Mouse (Mus musculus): ENCODE measurements around the gene Dnah2. TPM values are rescaled to one million over a fixed set of nuclear protein-coding genes. Genes with fewer than 3 reads are reported as not detected.

The Dnah2 gene
- polyA plus RNA-seq, 1 experiment from 2014 or later, result 2.6 TPM

DNA sequence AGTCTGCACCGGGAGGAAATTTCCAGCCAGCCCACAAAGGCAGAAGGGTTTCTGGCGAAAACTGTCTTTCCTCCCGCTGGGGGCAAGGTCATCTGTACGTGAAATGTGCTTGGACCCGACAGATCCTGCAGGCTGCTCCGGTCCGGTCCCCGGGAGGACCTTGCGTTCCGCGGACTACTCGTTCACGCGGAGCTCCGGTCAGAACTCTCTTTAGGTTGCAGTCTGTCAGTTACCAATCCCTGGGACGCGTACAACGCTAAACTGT is 138.9 kb downstream of the Dnah2 start:
- under 1% methylated on average over 18 of the region's 18 CpGs for WGBS
- H3K4me2 ChIP-seq (ENCODE audit: low read depth, low read length, severe bottlenecking), result peak overlapping the region; percentile 99
- ATAC-seq (replicated peaks; ENCODE audit: low FRiP score), result no peak
- peak overlapping the region; percentile 81 for H3K4me3 ChIP-seq (ENCODE audit: low read depth, low read length)
- no peaks in the 10 kb centered on the region for H3K9me3 ChIP-seq (ENCODE audit: control insufficient read depth, low read length)
- H3K27me3 ChIP-seq (ENCODE audit: control insufficient read depth, insufficient read depth, low read length), result no peaks in the 10 kb centered on the region
- H3K4me1 ChIP-seq (replicated peaks; ENCODE audit: control insufficient read depth, insufficient read depth, low read length), result peaks cover 37% of the 10 kb centered on the region
- H3K27ac ChIP-seq (ENCODE audit: low read depth, low read length), result peak overlapping the region; percentile 98
- H3K9ac ChIP-seq (ENCODE audit: low read length), result peak overlapping the region; percentile 89
- peaks cover 23% of the 10 kb centered on the region; the same call in 1 of the 2 replicates for H3K36me3 ChIP-seq (ENCODE audit: control insufficient read depth, insufficient read depth, low read length)
- no peak for DNase-seq (ENCODE audit: low spot score)

DNA sequence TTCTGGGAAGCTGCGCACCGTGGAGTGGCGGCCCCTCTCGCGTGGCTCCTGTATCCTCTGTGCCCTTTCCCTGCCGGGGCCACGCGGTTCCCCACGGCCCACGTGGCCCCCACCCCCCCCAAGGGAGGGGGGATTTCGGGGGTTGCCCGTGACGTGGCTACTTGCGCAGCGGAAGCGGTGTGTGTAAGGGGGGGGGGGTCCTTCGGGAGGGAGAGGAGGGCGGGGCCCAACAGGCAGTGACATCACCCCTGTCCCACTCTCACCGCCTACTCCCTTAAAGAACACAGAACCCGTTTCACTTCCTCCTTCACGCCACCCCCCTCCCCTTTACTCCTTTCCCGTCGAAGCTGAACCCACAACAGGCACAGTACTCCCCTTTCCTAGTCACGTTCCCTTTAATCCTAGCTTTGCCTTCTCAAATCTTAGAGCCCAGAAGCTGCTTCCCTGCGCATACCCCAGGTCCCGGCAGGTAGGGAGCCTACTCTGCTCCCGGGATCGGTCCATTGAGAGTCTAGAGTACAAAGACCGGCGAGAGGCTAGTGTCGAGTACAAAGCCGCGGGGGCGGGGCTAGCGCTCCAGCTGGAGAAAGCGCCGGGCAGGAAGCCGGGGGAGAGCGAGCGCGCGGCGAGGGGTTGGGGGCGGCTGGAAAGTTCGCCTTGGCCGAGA is 139.4 kb downstream of the Dnah2 start:
- ATAC-seq (replicated peaks; ENCODE audit: low FRiP score), result peak; percentile 45
- peaks cover 26% of the 10 kb centered on the region; the same call in 1 of the 2 replicates for H3K36me3 ChIP-seq (ENCODE audit: control insufficient read depth, insufficient read depth, low read length)

DNA sequence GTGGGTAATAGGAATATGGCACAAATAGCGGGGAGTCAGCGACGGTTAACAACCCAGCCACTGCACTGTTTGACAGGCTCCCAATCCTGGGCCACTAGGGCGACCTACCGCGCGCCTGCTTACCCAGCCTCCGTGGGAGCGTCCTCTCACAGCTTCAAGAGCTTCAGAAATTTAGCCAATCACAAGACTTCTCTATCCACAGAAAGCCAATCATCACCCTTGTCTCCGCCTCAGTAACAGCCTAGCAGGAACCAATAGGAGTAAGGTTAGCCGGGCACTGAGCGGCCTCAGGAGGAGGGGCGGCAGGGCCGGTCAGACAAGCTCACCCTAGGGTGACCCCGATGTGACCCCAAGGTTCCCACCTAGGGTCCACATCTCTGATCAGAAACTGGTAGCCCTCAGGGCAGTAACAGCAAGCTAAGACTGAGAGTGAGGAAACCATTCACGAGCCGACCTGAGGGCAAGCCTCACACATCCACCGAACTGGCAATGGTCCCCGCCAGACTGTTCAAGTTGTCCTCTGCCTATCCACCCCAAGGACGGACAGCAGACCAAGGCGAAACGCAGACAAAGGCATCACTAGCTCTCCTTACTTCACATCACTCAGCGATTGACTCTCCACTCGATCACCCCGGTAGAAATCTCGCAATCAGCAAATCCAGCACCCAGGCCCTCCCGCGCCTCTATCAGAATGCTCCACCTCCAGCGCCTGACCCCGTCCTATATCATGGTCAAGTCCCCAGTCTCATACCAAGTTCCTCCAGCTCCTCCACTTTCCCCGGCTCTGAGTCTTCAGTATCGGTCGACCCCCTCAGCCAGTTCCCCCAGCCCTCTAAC is 140.2 kb downstream of the Dnah2 start:
- Histone ChIP-seq H3K27me3 (ENCODE audit: control insufficient read depth, insufficient read depth, low read length) (no peaks in the 10 kb centered on the region), H3K4me2 (ENCODE audit: low read depth, low read length, severe bottlenecking) (peak overlapping the region; percentile 99), H3K4me1 (replicated peaks; ENCODE audit: control insufficient read depth, insufficient read depth, low read length) (peaks cover 29% of the 10 kb centered on the region), H3K9ac (ENCODE audit: low read length) (peak overlapping the region; percentile 89), H3K27ac (ENCODE audit: low read depth, low read length) (peak overlapping the region; percentile 98), H3K36me3 (ENCODE audit: control insufficient read depth, insufficient read depth, low read length) (peaks cover 29% of the 10 kb centered on the region), H3K9me3 (ENCODE audit: control insufficient read depth, low read length) (no peaks in the 10 kb centered on the region), H3K4me3 (ENCODE audit: low read depth, low read length) (peak overlapping the region; percentile 81)
- ATAC-seq (replicated peaks; ENCODE audit: low FRiP score) (peak; percentile 74), DNase-seq (ENCODE audit: low spot score) (peak; percentile 85)
- WGBS, result under 1% methylated on average over 33 of the region's 33 CpGs

More for the DNA sequence above, 139.4 kb downstream of the Dnah2 start:
- H3K9me3 ChIP-seq (ENCODE audit: control insufficient read depth, low read length), result no peaks in the 10 kb centered on the region
- peak overlapping the region; percentile 89 for H3K9ac ChIP-seq (ENCODE audit: low read length)
- H3K4me3 ChIP-seq (ENCODE audit: low read depth, low read length), result peak overlapping the region; percentile 81
- H3K27me3 ChIP-seq (ENCODE audit: control insufficient read depth, insufficient read depth, low read length), result no peaks in the 10 kb centered on the region
- WGBS, result 1% methylated on average over 41 of the region's 46 CpGs
- H3K4me1 ChIP-seq (replicated peaks; ENCODE audit: control insufficient read depth, insufficient read depth, low read length), result peaks cover 35% of the 10 kb centered on the region
- peak overlapping the region; percentile 98 for H3K27ac ChIP-seq (ENCODE audit: low read depth, low read length)
- peak overlapping the region; percentile 99 for H3K4me2 ChIP-seq (ENCODE audit: low read depth, low read length, severe bottlenecking)
- DNase-seq (ENCODE audit: low spot score), result peak; percentile 93

DNA sequence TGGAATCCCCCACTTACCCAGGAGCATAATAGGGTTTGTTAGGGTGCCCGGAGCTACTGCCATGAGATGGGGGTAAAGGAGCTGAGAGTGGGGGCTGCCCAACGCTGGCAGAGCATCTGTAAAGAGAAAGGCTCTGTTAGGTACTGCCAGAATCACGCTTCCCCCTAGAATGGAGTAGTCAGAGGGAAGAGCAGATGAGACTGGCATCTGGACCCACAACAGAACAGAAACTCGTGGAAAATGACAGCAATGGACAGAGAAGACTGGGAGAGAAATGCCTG is 141.2 kb downstream of the Dnah2 start:
- no peak for DNase-seq (ENCODE audit: low spot score)
- WGBS, result 90% methylated on average over 4 of the region's 4 CpGs

DNA sequence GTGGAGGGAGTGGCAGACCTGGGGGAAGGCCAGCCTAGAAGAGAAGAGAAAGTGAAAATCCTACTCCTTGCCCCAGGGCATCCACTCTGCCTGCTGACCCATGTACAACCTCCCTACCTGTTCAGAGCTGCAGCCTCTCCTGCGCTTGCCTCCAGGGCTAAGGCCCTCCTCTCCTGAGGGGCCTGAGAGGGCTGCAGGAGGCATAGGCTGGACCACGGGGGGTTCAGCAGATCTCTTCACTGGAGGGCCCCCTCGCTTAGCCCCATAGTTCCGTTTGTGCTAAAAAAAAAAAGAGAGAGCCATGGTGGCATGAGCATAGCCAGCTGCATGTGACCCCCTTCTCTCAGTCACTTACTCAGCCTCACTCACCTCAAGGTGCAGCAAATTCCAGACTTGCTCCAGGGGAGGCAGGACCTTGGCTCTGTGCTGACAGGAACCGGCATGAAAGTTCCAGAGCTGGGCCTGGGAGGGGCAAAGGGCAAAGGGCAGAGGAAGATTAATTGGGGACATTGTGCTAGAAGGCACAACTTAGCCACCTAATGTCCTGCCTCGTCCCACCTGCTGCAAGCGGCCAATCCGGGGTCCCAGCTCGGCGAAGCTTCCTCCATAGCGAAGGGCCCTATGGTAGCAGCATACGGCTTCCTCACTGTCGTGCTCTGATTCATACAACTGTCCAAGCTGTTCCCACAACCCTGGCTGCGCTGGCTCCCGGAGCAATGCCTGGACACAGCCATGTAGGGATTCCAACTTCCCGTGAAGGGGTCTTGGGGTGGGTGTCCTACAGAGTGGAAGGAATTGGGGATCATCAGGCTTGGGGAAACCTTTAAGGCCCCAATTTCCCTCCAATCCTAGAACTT is 141.8 kb downstream of the Dnah2 start:
- peaks cover 31% of the 10 kb centered on the region for H3K36me3 ChIP-seq (ENCODE audit: control insufficient read depth, insufficient read depth, low read length)

More for the DNA sequence above, 141.2 kb downstream of the Dnah2 start:
- Histone ChIP-seq H3K27me3 (ENCODE audit: control insufficient read depth, insufficient read depth, low read length) (no peaks in the 10 kb centered on the region), H3K27ac (ENCODE audit: low read depth, low read length) (no peak overlapping the region), H3K9ac (ENCODE audit: low read length) (no peak overlapping the region), H3K4me2 (ENCODE audit: low read depth, low read length, severe bottlenecking) (no peak overlapping the region), H3K9me3 (ENCODE audit: control insufficient read depth, low read length) (no peaks in the 10 kb centered on the region), H3K4me3 (ENCODE audit: low read depth, low read length) (no peak overlapping the region), H3K4me1 (replicated peaks; ENCODE audit: control insufficient read depth, insufficient read depth, low read length) (peaks cover 18% of the 10 kb centered on the region), H3K36me3 (ENCODE audit: control insufficient read depth, insufficient read depth, low read length) (peaks cover 34% of the 10 kb centered on the region)
- no peak for ATAC-seq (replicated peaks; ENCODE audit: low FRiP score)

DNA sequence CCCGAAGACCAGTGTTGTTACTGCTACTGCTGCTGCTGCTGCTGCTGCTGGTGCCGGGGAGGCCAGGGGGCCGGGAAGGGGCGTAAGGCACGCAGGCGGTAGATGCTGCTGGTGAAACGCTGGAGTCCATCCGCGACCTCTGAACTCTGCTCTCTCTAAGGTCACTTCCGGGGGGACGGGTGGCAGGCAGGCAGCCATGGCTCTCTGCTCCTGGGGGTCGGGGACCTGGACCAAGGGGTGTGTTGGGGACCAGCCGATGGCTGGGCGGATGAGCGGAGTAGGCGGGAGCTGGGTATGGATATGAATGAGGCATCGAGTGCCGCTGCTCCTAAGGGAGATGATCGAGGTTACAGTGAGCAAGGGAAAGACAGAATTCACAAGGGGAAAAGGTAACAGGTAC is 142.6 kb downstream of the Dnah2 start:
- Histone ChIP-seq H3K4me2 (ENCODE audit: low read depth, low read length, severe bottlenecking) (no peak overlapping the region), H3K4me1 (replicated peaks; ENCODE audit: control insufficient read depth, insufficient read depth, low read length) (peaks cover 12% of the 10 kb centered on the region), H3K4me3 (ENCODE audit: low read depth, low read length) (no peak overlapping the region), H3K9ac (ENCODE audit: low read length) (no peak overlapping the region), H3K27me3 (ENCODE audit: control insufficient read depth, insufficient read depth, low read length) (no peaks in the 10 kb centered on the region), H3K27ac (ENCODE audit: low read depth, low read length) (no peak overlapping the region), H3K36me3 (ENCODE audit: control insufficient read depth, insufficient read depth, low read length) (peaks cover 31% of the 10 kb centered on the region), H3K9me3 (ENCODE audit: control insufficient read depth, low read length) (no peaks in the 10 kb centered on the region)
- no peak for DNase-seq (ENCODE audit: low spot score)
- ATAC-seq (replicated peaks; ENCODE audit: low FRiP score), result no peak
- WGBS, result 92% methylated on average over 19 of the region's 19 CpGs

More for the DNA sequence above, 141.8 kb downstream of the Dnah2 start:
- DNase-seq (ENCODE audit: low spot score), result no peak
- Histone ChIP-seq H3K4me1 (replicated peaks; ENCODE audit: control insufficient read depth, insufficient read depth, low read length) (peaks cover 12% of the 10 kb centered on the region), H3K4me2 (ENCODE audit: low read depth, low read length, severe bottlenecking) (no peak overlapping the region), H3K27ac (ENCODE audit: low read depth, low read length) (no peak overlapping the region), H3K27me3 (ENCODE audit: control insufficient read depth, insufficient read depth, low read length) (no peaks in the 10 kb centered on the region), H3K9ac (ENCODE audit: low read length) (no peak overlapping the region), H3K9me3 (ENCODE audit: control insufficient read depth, low read length) (no peaks in the 10 kb centered on the region), H3K4me3 (ENCODE audit: low read depth, low read length) (no peak overlapping the region)
- ATAC-seq (replicated peaks; ENCODE audit: low FRiP score), result no peak
- WGBS, result 92% methylated on average over 16 of the region's 16 CpGs

DNA sequence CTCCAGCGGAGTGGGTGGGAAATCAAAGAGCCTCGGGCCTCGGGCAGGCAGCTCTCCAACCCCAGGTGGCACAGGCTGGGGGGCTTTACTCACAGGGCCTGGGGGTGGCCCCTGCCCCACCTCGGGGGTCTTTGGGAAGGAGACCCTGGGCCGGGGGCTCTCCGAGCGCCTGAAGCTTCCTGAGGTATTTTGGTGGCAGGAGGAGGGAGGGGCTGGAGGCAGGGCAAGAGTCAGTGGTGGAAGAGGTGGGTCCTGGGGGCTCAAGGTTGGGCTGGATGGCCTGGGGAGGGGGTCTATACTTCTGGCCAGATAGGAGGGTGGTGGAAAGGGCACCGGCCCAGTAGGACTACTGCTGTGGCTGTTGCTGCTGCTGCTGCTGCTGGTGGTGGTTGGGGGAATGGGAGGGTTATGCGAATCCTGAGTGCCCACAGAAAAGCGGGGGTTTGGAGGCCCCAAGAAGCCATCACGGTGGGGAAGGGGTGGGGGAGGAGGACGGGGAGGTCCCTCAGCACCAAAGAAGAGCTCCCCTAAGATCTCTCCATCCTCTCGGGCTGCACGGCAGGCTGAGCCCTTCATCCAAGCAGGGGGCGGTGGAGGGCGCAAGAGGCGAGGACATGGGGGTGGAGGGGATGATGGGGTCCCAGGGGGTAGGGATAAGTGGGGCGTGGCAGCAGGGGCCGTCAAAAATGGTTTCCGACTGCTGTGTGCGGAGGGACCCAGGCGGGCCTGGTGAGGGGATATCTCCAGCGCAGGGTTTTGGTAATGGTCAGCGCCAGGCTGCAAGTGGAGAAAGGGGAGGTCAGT is 143.3 kb downstream of the Dnah2 start:
- H3K27me3 ChIP-seq (ENCODE audit: control insufficient read depth, insufficient read depth, low read length), result no peaks in the 10 kb centered on the region; the same call in 1 of the 2 replicates
- H3K4me3 ChIP-seq (ENCODE audit: low read depth, low read length), result no peak overlapping the region
- DNase-seq (ENCODE audit: low spot score) (peak; percentile 56), ATAC-seq (replicated peaks; ENCODE audit: low FRiP score) (no peak)
- H3K36me3 ChIP-seq (ENCODE audit: control insufficient read depth, insufficient read depth, low read length), result peaks cover 38% of the 10 kb centered on the region
- 89% methylated on average over 22 of the region's 24 CpGs for WGBS
- no peak overlapping the region for H3K9ac ChIP-seq (ENCODE audit: low read length)
- H3K9me3 ChIP-seq (ENCODE audit: control insufficient read depth, low read length), result no peaks in the 10 kb centered on the region
- no peak overlapping the region for H3K4me2 ChIP-seq (ENCODE audit: low read depth, low read length, severe bottlenecking)
- H3K27ac ChIP-seq (ENCODE audit: low read depth, low read length), result no peak overlapping the region
- H3K4me1 ChIP-seq (replicated peaks; ENCODE audit: control insufficient read depth, insufficient read depth, low read length), result peaks cover 12% of the 10 kb centered on the region

All from forebrain, embryonic 11.5 days (tissue).